Mouse (Mus musculus) thymus, adult 2 months (tissue): Measurements from ENCODE around the gene Nfrkb.

Source experiments
- CTCF ChIP-seq: fragments of 200-500 bp; IDR thresholded peaks from 2 replicates; pipeline ENCODE4 v1.5.1; 2012; ENCODE audit warnings: mild to moderate bottlenecking, control low read depth, low read length, moderate library complexity, borderline replicate concordance; ENCODE audit not compliant: control insufficient read depth, poor library complexity, insufficient read depth; ENCODE audit errors: extremely low read depth
- POLR2A ChIP-seq: fragments of 200-500 bp; IDR thresholded peaks from 2 replicates; pipeline ENCODE4 v1.6.1; 2012; ENCODE audit warnings: mild to moderate bottlenecking, low read length, control low read depth, moderate library complexity; ENCODE audit not compliant: control insufficient read depth, poor library complexity, insufficient read depth; ENCODE audit errors: extremely low read depth

GRCm38 (mm10) chr9:31439341-31439740 lies 53.3 kb downstream of the Nfrkb start:
- TF ChIP-seq POLR2A (no peak), CTCF (no peak)
